Comparison of ENCODE assay signal across 22 mouse cellular contexts in the genomic region with DNA sequence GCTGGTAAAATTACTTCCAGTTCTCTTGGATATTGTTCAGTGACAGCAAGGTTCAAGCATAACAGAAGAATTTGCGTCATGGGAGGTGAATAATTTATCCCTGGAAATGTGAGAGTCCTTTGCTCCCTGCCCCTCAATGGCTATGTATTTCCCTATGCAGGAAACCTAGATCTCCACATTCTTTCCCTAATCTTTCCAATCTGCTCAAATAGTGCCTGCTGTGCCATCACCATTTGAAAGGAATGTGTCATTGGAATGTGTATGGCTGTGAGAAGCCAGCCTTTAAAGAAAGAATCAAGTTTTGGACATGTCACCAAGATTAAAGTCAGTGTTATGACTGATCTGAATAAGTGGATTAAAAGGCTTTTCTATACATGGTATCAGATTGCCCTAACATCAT.
"Had no signal": no experiment of that assay in that cellular context is flagged by ENCODE, and none has a peak within 500 bp of the region (broad histone marks: within the 10 kb centered on the region; RNA-seq: fewer than 3 reads in every experiment).

No protein-coding gene starts in this region.

- H3K9me3 ChIP-seq: limb, embryonic 12.5 days; limb, embryonic 15.5 days; megakaryocyte, embryonic 14.5 days; midbrain, embryonic 10.5 days; midbrain, embryonic 13.5 days; stomach, embryonic 15.5 days had no signal

- H3K4me1 ChIP-seq: limb, embryonic 12.5 days; limb, embryonic 15.5 days; midbrain, embryonic 13.5 days; stomach, embryonic 15.5 days had no signal

- H3K4me2 ChIP-seq: limb, embryonic 12.5 days; limb, embryonic 15.5 days; liver, embryonic 11.5 days; lung, embryonic 14.5 days; midbrain, embryonic 13.5 days; stomach, embryonic 15.5 days had no signal

- H3K9ac ChIP-seq: limb, embryonic 12.5 days; limb, embryonic 15.5 days; liver, embryonic 14.5 days; liver, postnatal 0 days; lung, embryonic 14.5 days; midbrain, embryonic 13.5 days; stomach, embryonic 15.5 days had no signal

- DNase-seq: kidney, adult 11 months; kidney, adult 8-10 months; kidney, postnatal 14 days; kidney, postnatal 4 days; left cerebral cortex, postnatal 4 days; liver, postnatal 0 days; lung, embryonic 14.5 days; lung, postnatal 36 days; right cerebral cortex, postnatal 25 days; spleen, adult 18-20 months; thymus, postnatal 25 days had no signal

- H3K27me3 ChIP-seq: limb, embryonic 12.5 days; limb, embryonic 15.5 days; megakaryocyte, embryonic 14.5 days; midbrain, embryonic 13.5 days; stomach, embryonic 15.5 days had no signal

- H3K4me3 ChIP-seq: limb, embryonic 12.5 days; limb, embryonic 15.5 days; megakaryocyte, embryonic 14.5 days; midbrain, embryonic 10.5 days; midbrain, embryonic 13.5 days; myocyte; stomach, embryonic 15.5 days had no signal

- H3K36me3 ChIP-seq: midbrain, embryonic 10.5 days; midbrain, embryonic 13.5 days had no signal

- ATAC-seq: liver, postnatal 0 days; lung, postnatal 0 days; midbrain, embryonic 13.5 days; midbrain, embryonic 16.5 days had no signal

- H3K27ac ChIP-seq: limb, embryonic 12.5 days; limb, embryonic 15.5 days; liver, embryonic 14.5 days; midbrain, embryonic 10.5 days; midbrain, embryonic 13.5 days; stomach, embryonic 15.5 days had no signal
